Mouse (Mus musculus) heart, adult 11 months (tissue): Measurements from ENCODE around the gene Atp6v1f.
A peak's percentile ranks its signal among the peaks of the same experiment; 100 is the strongest.

ENCODE experiments used
- DNase-seq: peaks from one replicate; pipeline ENCODE4 v3.0.0; 2022

The Atp6v1f gene

GRCm38 (mm10) chr6:29463388-29463787, 4.1 kb upstream of the Atp6v1f start:
- no peak for DNase-seq

GRCm38 (mm10) chr6:29468851-29469250, 1.3 kb downstream of the Atp6v1f start:
- no peak for DNase-seq

- no peak for DNase-seq
Observed at GRCm38 (mm10) chr6:29471137-29471536, 3.6 kb downstream of the Atp6v1f start, which contains the start of gene Atp6v1fnb. Gene Atp6v1fnb (plus strand): TSS chr6:29471437.

- peak; percentile 98 for DNase-seq
Observed at GRCm38 (mm10) chr6:29473941-29474691, 6.6 kb downstream of the Atp6v1f start.

GRCm38 (mm10) chr6:29474736-29475135, 7.2 kb downstream of the Atp6v1f start:
- DNase-seq = no peak

- no peak for DNase-seq
Observed at GRCm38 (mm10) chr6:29482691-29483090, 15.2 kb downstream of the Atp6v1f start.

GRCm38 (mm10) chr6:29484716-29485559, 17.4 kb downstream of the Atp6v1f start:
- peak; percentile 93 for DNase-seq

GRCm38 (mm10) chr6:29485951-29486350, 18.4 kb downstream of the Atp6v1f start:
- no peak for DNase-seq

GRCm38 (mm10) chr6:29494101-29494500, 26.6 kb downstream of the Atp6v1f start:
- peak; percentile 91 for DNase-seq

GRCm38 (mm10) chr6:29496270-29496669, 28.8 kb downstream of the Atp6v1f start:
- peak; percentile 78 for DNase-seq

GRCm38 (mm10) chr6:29497791-29498190, 30.3 kb downstream of the Atp6v1f start:
- DNase-seq = no peak

- no peak for DNase-seq
Observed at GRCm38 (mm10) chr6:29500177-29500576, 32.7 kb downstream of the Atp6v1f start.

GRCm38 (mm10) chr6:29500810-29501209, 33.3 kb downstream of the Atp6v1f start:
- DNase-seq = no peak

GRCm38 (mm10) chr6:29501599-29501998, 34.1 kb downstream of the Atp6v1f start:
- DNase-seq = no peak

GRCm38 (mm10) chr6:29505493-29505892, 38.0 kb downstream of the Atp6v1f start:
- no peak for DNase-seq

- DNase-seq = peak; percentile 80
Observed at GRCm38 (mm10) chr6:29506834-29507233, 39.3 kb downstream of the Atp6v1f start.

GRCm38 (mm10) chr6:29507447-29508309, 40.2 kb downstream of the Atp6v1f start, which contains the start of gene Kcp:
Gene Kcp (minus strand): TSS chr6:29507952.
- peak; percentile 92 for DNase-seq

- peak; percentile 98 for DNase-seq
Observed at GRCm38 (mm10) chr6:29509086-29509485, 41.6 kb downstream of the Atp6v1f start.

- DNase-seq = peak; percentile 97
Observed at GRCm38 (mm10) chr6:29513284-29513683, 45.8 kb downstream of the Atp6v1f start.

GRCm38 (mm10) chr6:29517139-29517538, 49.6 kb downstream of the Atp6v1f start:
- peak; percentile 96 for DNase-seq
